Mouse (Mus musculus): ENCODE results near the gene Nes. TPM values are rescaled to one million over a fixed set of nuclear protein-coding genes. Genes with fewer than 3 reads are reported as not detected.

Gene Nes
- total RNA-seq, 1 experiment: 29.4 TPM

DNA sequence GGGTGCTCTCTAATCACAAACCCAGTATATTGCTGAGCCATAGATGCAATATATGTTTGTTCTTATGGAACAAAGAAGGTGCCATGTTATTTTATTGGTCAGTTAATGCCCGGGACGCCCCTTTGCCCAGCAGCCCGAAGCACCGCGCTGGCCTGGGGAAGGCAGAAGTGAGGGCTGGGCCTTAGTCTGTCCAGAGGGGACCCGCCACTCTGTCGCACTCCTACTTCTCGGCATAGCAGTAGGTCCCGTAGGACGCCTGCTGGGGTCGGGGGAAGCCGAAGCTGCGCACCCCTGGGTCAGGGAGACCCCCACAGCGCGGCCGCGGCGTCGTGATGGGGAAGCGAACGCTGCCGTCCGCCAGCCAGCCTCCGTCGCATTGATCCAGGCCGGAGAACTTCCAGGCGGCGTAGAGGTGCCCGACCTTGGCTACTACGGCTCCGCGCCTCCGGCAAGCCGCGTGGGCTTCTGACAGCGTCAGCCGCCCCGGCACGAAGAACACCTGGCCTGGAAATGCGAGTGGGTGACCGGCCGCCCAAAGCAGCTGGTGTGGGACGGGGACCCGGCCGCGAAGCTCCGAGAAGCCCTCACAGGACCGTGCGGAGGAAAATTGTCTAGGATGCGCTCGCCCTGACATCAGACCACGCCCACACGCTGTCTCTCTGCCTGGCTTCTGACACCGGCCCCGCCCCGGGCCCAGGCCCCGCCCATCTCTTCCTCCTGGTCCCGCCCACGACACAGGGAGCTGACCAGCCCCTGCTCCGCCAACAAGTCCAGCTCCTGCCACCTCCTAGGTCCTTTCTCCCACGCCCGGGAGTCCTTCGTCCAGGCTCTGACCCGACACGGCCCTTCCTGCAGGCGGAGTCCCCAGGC lies 51.7 kb downstream of the Nes start:
- no peaks in the 10 kb centered on the region for H3K4me1 ChIP-seq (ENCODE audit: control insufficient read depth in 2 of 2, insufficient read depth in 2 of 2, low read length in 2 of 2, poor library complexity in 1 of 2)
- no peak overlapping the region for H3K9ac ChIP-seq (ENCODE audit: insufficient read depth, low read depth, low read length, poor library complexity, severe bottlenecking)
- DNase-seq (ENCODE audit: low read depth, low spot score): peak; percentile 92
- H3K36me3 ChIP-seq (ENCODE audit: control insufficient read depth, insufficient read depth, low read length, poor library complexity, severe bottlenecking): no peaks in the 10 kb centered on the region
- H3K9me3 ChIP-seq (ENCODE audit: control insufficient read depth, insufficient read depth, low read depth, low read length): no peaks in the 10 kb centered on the region
- peak overlapping the region; percentile 70 to 89 for H3K4me3 ChIP-seq (ENCODE audit: insufficient read depth in 1 of 2, low read depth in 1 of 2, low read length in 2 of 2, poor library complexity in 1 of 2, severe bottlenecking in 1 of 2)
- TF ChIP-seq MAFK (IDR thresholded peaks at IDR 0.05; ENCODE audit: insufficient read depth, low read depth, low read length) (no peak), HCFC1 (IDR thresholded peaks at IDR 0.05; ENCODE audit: borderline replicate concordance, insufficient read depth, low read length) (0 out of 2 replicates have a peak, but pooled peaks have one; percentile 20)
- no peak overlapping the region for H3K27ac ChIP-seq (ENCODE audit: insufficient read depth, low read depth, low read length, poor library complexity, severe bottlenecking)
- in situ Hi-C loops (cut with MboI; ENCODE audit: low sequenced_read_pairs in 2 of 2, unreplicated experiment in 2 of 2): loop anchor here in 1 of 2 experiments (5.0 kb wide), 1 partner anchor 50 kb away; no protein-coding TSS in a partner anchor

DNA sequence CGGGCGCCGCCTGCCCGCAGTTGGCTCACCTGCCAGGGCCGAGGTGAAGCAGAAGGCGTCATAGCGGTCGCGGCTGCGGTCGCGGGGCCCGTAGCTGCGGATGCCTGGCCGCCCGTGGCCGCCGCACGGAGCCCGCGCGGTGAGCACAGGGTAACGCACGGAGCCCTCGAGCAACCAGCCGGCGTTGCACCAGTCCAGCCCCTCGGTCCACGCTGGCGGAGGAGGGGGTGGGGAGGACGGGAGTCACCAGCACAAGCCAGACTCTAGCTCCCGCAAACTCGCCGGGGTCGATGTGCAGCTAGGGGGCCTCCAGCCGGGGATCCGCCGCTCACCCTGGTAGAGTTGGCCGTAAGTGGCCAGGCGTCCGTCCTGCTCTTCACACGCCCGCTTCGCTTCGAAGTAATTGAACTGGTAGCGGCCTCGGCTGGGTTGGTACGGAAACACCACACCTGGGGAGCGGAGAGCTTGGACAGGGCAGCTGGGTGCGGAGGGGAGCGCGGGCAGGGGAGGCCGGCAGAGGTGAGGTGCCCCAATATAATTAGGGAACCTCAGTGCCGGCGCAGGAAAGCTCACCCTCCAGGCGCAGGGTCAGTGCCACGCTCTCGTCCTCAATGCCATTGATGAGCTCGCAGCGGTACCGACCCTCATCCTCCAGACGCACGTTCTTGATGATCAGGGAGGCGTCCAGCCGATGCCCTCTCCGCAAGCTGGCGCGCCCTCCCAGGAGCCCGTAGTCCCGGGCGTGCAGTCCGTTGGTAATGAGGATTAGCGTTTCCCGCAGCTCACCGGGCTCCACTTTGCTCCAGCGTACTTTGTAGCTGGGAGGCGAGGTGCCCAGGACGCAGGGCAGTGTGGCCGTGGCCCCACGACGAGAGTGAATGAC lies 52.6 kb downstream of the Nes start:
- no peaks in the 10 kb centered on the region for H3K4me1 ChIP-seq (ENCODE audit: control insufficient read depth in 2 of 2, insufficient read depth in 2 of 2, low read length in 2 of 2, poor library complexity in 1 of 2)
- DNase-seq (ENCODE audit: low read depth, low spot score): no peak

DNA sequence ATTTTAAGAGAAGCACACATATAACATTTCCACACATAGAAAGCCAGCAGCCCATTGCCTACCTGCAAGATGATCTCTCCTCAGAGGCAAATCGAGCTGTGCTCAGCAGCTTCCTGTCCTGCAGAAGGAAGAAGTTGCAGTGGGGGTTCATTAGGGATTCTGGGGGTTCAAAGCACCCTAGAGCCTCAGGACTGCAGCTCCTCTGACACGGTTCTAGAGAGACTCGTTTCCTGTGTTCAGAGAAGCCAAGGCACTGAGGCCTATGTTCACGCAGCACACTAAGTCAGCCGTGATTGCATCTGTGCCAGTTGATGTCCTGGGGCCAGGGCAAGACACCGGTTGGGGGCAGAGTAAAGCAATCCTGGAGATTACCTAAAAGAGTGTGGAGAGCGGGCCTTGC lies 55.9 kb downstream of the Nes start:
- Histone ChIP-seq H3K4me3 (ENCODE audit: insufficient read depth in 1 of 2, low read depth in 1 of 2, low read length in 2 of 2, poor library complexity in 1 of 2, severe bottlenecking in 1 of 2) (no peak overlapping the region), H3K9ac (ENCODE audit: insufficient read depth, low read depth, low read length, poor library complexity, severe bottlenecking) (no peak overlapping the region), H3K36me3 (ENCODE audit: control insufficient read depth, insufficient read depth, low read length, poor library complexity, severe bottlenecking) (no peaks in the 10 kb centered on the region), H3K4me1 (ENCODE audit: control insufficient read depth in 2 of 2, insufficient read depth in 2 of 2, low read length in 2 of 2, poor library complexity in 1 of 2) (no peaks in the 10 kb centered on the region), H3K9me3 (ENCODE audit: control insufficient read depth, insufficient read depth, low read depth, low read length) (no peaks in the 10 kb centered on the region), H3K27ac (ENCODE audit: insufficient read depth, low read depth, low read length, poor library complexity, severe bottlenecking) (no peak overlapping the region)
- no peak for TF ChIP-seq ZNF384 (IDR thresholded peaks at IDR 0.05; ENCODE audit: low read depth, low read length)
- no peak for TF ChIP-seq MAFK (IDR thresholded peaks at IDR 0.05; ENCODE audit: insufficient read depth, low read depth, low read length)
- TF ChIP-seq ZC3H11A (IDR thresholded peaks at IDR 0.05; ENCODE audit: borderline replicate concordance, low read depth, low read length): no peak
- in situ Hi-C loops (cut with MboI; ENCODE audit: low sequenced_read_pairs in 2 of 2, unreplicated experiment in 2 of 2): no loop called here
- no peak for DNase-seq (ENCODE audit: low read depth, low spot score)

More for the DNA sequence above, 52.6 kb downstream of the Nes start:
- Histone ChIP-seq H3K4me3 (ENCODE audit: insufficient read depth in 1 of 2, low read depth in 1 of 2, low read length in 2 of 2, poor library complexity in 1 of 2, severe bottlenecking in 1 of 2) (peak overlapping the region; percentile 70 to 89), H3K9me3 (ENCODE audit: control insufficient read depth, insufficient read depth, low read depth, low read length) (no peaks in the 10 kb centered on the region), H3K9ac (ENCODE audit: insufficient read depth, low read depth, low read length, poor library complexity, severe bottlenecking) (peak overlapping the region; percentile 15; the same call in 1 of the 2 replicates), H3K27ac (ENCODE audit: insufficient read depth, low read depth, low read length, poor library complexity, severe bottlenecking) (no peak overlapping the region), H3K36me3 (ENCODE audit: control insufficient read depth, insufficient read depth, low read length, poor library complexity, severe bottlenecking) (no peaks in the 10 kb centered on the region)
- in situ Hi-C loops (cut with MboI; ENCODE audit: low sequenced_read_pairs in 2 of 2, unreplicated experiment in 2 of 2): loop anchor here in 1 of 2 experiments (5.0 kb wide), 1 partner anchor 49 kb away; no protein-coding TSS in a partner anchor
- TF ChIP-seq ZNF384 (IDR thresholded peaks at IDR 0.05; ENCODE audit: low read depth, low read length) (no peak), MAFK (IDR thresholded peaks at IDR 0.05; ENCODE audit: insufficient read depth, low read depth, low read length) (no peak), HCFC1 (IDR thresholded peaks at IDR 0.05; ENCODE audit: borderline replicate concordance, insufficient read depth, low read length) (no peak), ZC3H11A (IDR thresholded peaks at IDR 0.05; ENCODE audit: borderline replicate concordance, low read depth, low read length) (no peak)

DNA sequence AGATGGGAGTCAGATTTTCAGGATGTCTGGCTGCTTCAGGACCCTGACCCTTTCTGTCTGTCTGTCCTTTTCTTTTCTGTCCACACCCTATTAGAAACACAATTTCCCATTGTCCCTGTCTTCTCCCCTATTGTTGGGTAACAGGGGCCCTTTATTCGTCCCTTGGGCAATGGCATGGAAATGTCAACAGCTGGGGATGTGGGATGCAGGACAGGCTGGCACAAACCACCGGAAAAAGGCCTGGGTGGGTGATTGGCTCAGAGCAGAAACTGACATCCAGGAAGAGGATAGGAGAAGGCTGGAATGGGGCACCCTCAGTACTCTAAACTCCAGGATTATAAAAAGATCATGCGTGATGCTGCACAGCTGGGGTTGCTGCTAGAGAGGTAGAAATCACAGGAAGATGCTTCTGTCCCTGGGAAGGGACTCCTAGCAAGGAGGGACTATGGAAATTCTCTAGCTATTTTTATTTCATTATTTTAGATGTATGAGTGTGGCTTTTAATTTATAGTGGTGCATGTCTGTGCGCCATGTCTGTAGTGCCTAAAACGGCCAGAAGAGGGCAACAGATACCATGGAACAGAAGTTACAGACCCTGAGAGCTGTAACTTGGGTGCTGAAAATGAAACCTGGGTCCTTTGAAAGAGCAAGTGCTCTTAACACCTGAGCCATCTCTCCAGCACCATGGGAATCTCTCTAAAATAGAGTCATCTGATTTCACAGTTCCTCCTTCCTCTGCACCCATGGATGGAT lies 56.7 kb downstream of the Nes start, which contains the start of gene Hapln2:
Gene Hapln2 (minus strand): TSS at position 150 of the 753 bp plus-strand sequence.
- in situ Hi-C loops (cut with MboI; ENCODE audit: low sequenced_read_pairs in 2 of 2, unreplicated experiment in 2 of 2): no loop called here
- Histone ChIP-seq H3K27ac (ENCODE audit: insufficient read depth, low read depth, low read length, poor library complexity, severe bottlenecking) (no peak within 1 kb of the TSS), H3K4me1 (ENCODE audit: control insufficient read depth in 2 of 2, insufficient read depth in 2 of 2, low read length in 2 of 2, poor library complexity in 1 of 2) (peaks cover 0 to 6% of the 10 kb centered on the region in 2 experiments; a peak in 1 of 4 replicates), H3K9me3 (ENCODE audit: control insufficient read depth, insufficient read depth, low read depth, low read length) (no peaks in the 10 kb centered on the region), H3K9ac (ENCODE audit: insufficient read depth, low read depth, low read length, poor library complexity, severe bottlenecking) (no peak within 1 kb of the TSS), H3K36me3 (ENCODE audit: control insufficient read depth, insufficient read depth, low read length, poor library complexity, severe bottlenecking) (no peaks in the 10 kb centered on the region), H3K4me3 (ENCODE audit: insufficient read depth in 1 of 2, low read depth in 1 of 2, low read length in 2 of 2, poor library complexity in 1 of 2, severe bottlenecking in 1 of 2) (no peak within 1 kb of the TSS)
- TF ChIP-seq HCFC1 (IDR thresholded peaks at IDR 0.05; ENCODE audit: borderline replicate concordance, insufficient read depth, low read length): no peak
- no peak for TF ChIP-seq CHD2 (IDR thresholded peaks at IDR 0.05; ENCODE audit: low read depth, low read length)
- TF ChIP-seq ZNF384 (IDR thresholded peaks at IDR 0.05; ENCODE audit: low read depth, low read length): no peak
- TF ChIP-seq MAFK (IDR thresholded peaks at IDR 0.05; ENCODE audit: insufficient read depth, low read depth, low read length): no peak
- no peak for TF ChIP-seq ZC3H11A (IDR thresholded peaks at IDR 0.05; ENCODE audit: borderline replicate concordance, low read depth, low read length)
- DNase-seq (ENCODE audit: low read depth, low spot score): no peak

Other genes with a start within 250 kb of the Nes start
- 0.37 and 0.49 TPM in 2 replicates for gene Lrrc71, start 222.5 kb upstream of the Nes start, total RNA-seq (2012; rRNA removed)
- gene Ntrk1, start 175.9 kb upstream of the Nes start, total RNA-seq (2012; rRNA removed): 3.8 and 4.5 TPM in 2 replicates
- gene Insrr, start 174.1 kb upstream of the Nes start, total RNA-seq (2012; rRNA removed): 0.11 and 0.18 TPM in 2 replicates
- gene Pear1, start 146.8 kb upstream of the Nes start, total RNA-seq (2012; rRNA removed): 1.8 TPM in 2 replicates
- 0.05 and 0.22 TPM in 2 replicates for gene Sh2d2a, start 124.3 kb upstream of the Nes start, total RNA-seq (2012; rRNA removed)
- gene Prcc, start 85.5 kb upstream of the Nes start, total RNA-seq (2012; rRNA removed): 40.2 and 53.8 TPM in 2 replicates
- 296 and 312 TPM in 2 replicates for gene Hdgf, start 64.8 kb upstream of the Nes start, total RNA-seq (2012; rRNA removed)
- 154 and 162 TPM in 2 replicates for gene Mrpl24, start 51.6 kb upstream of the Nes start, total RNA-seq (2012; rRNA removed)
- 33.6 and 40.1 TPM in 2 replicates for gene Isg20l2, start 40.8 kb upstream of the Nes start, total RNA-seq (2012; rRNA removed)
- 22.0 and 25.5 TPM in 2 replicates for gene Rrnad1, start 40.4 kb upstream of the Nes start, total RNA-seq (2012; rRNA removed)
- 9.4 and 19.7 TPM in 2 replicates for gene Crabp2, start 22.4 kb upstream of the Nes start, total RNA-seq (2012; rRNA removed)
- gene Bcan, start 29.2 kb downstream of the Nes start, total RNA-seq (2012; rRNA removed): 1.4 and 2.6 TPM in 2 replicates
- gene Hapln2, start 56.5 kb downstream of the Nes start, total RNA-seq (2012; rRNA removed): not detected in 2 replicates
- 33.5 and 37.9 TPM in 2 replicates for gene Gpatch4, start 72.0 kb downstream of the Nes start, total RNA-seq (2012; rRNA removed)
- gene Naxe, start 87.4 kb downstream of the Nes start, total RNA-seq (2012; rRNA removed): 117 and 144 TPM in 2 replicates
- gene Ttc24, start 107.2 kb downstream of the Nes start, total RNA-seq (2012; rRNA removed): not detected in 2 replicates
- 60.3 and 81.2 TPM in 2 replicates for gene Iqgap3, start 110.9 kb downstream of the Nes start, total RNA-seq (2012; rRNA removed)
- 8.8 and 10.4 TPM in 2 replicates for gene Mef2d, start 171.3 kb downstream of the Nes start, total RNA-seq (2012; rRNA removed)

Measured in ES-E14 (cell line).